Mouse (Mus musculus) intestine, postnatal 0 days (tissue): Measurements from ENCODE around the gene Foxl1. TPM values are rescaled to one million over a fixed set of nuclear protein-coding genes. Genes with fewer than 3 reads are reported as not detected.

ENCODE experiments used
- ATAC-seq: fragments of 200-750 bp; cut with Nextera tagmentation; 2 replicates; pipeline ENCODE4 v1.8.0; 2017; ENCODE audit warnings: mild to moderate bottlenecking, moderate TSS enrichment, moderate library complexity
- H3K27ac ChIP-seq: fragments of 300-500 bp; sonication (generic); 2 replicates; pipeline ENCODE4 v1.5.1; 2014; ENCODE audit warnings: mild to moderate bottlenecking, low read depth, low read length, moderate library complexity
- H3K27me3 ChIP-seq: fragments of 300-500 bp; sonication (generic); replicated peaks from 2 replicates; pipeline ENCODE4 v1.6.1; 2014; ENCODE audit warnings: low read length, mixed read lengths; ENCODE audit not compliant: control insufficient read depth, insufficient read depth
- H3K36me3 ChIP-seq: fragments of 300-500 bp; sonication (generic); 2 replicates; pipeline ENCODE4 v1.6.1; 2014; ENCODE audit warnings: mild to moderate bottlenecking, moderate library complexity; ENCODE audit not compliant: control insufficient read depth, insufficient read depth
- H3K4me1 ChIP-seq: fragments of 300-500 bp; sonication (generic); replicated peaks from 2 replicates; pipeline ENCODE4 v1.6.1; 2014; ENCODE audit warnings: antibody characterized with exemption, low read length, mixed read lengths; ENCODE audit not compliant: control insufficient read depth, insufficient read depth
- H3K4me2 ChIP-seq: fragments of 300-500 bp; sonication (generic); replicated peaks from 2 replicates; pipeline ENCODE4 v1.6.1; 2014; ENCODE audit warnings: low read depth, mild to moderate bottlenecking, moderate library complexity
- H3K4me3 ChIP-seq: fragments of 300-500 bp; sonication (generic); 2 replicates; pipeline ENCODE4 v1.5.1; 2014; ENCODE audit warnings: low read depth, low read length
- H3K9ac ChIP-seq: fragments of 300-500 bp; sonication (generic); 2 replicates; pipeline ENCODE4 v1.6.1; 2014; ENCODE audit warnings: mild to moderate bottlenecking, low read depth, low read length
- H3K9me3 ChIP-seq: fragments of 300-500 bp; sonication (generic); 2 replicates; pipeline ENCODE4 v1.6.1; 2016; ENCODE audit warnings: mixed run types; ENCODE audit not compliant: control insufficient read depth
- CTCF ChIP-seq: sonication (generic); IDR thresholded peaks from 2 replicates; pipeline ENCODE4 v1.5.1; 2016; ENCODE audit warnings: low read depth, mild to moderate bottlenecking, control low read depth, antibody characterized with exemption, moderate library complexity
- WGBS: fragments of 180-500 bp; shearing (Covaris S2); extraction: QIAGEN DNeasy Blood & Tissue Kit; methylation state at CpG from one replicate; pipeline ENCODE4 v1.1.7; 2014; 5-methylcytosine and 5-hydroxymethylcytosine counted together
- polyA plus RNA-seq: library from polyadenylated mRNA; unstranded; fragments of >200 nt; fragmentation: Nextera tagmentation; extraction: Ambion mirVana; gene quantifications from 2 replicates; pipeline ENCODE4 v1.2.1, GENCODE M21; 2015

Gene Foxl1
- polyA plus RNA-seq, 1 experiment from 2014 or later, result 2.8 TPM

- WGBS, result 35% methylated on average over 8 of the region's 8 CpGs
- no peak overlapping the region for H3K4me2 ChIP-seq
- 0 out of 2 replicates have a peak, but pooled peaks have one; percentile 38 for ATAC-seq
Observed at GRCm38 (mm10) chr8:121164017-121164469, 36.3 kb downstream of the Foxl1 start.

GRCm38 (mm10) chr8:121168033-121168432 is 40.3 kb downstream of the Foxl1 start:
- H3K9me3 ChIP-seq, result no peaks in the 10 kb centered on the region
- H3K36me3 ChIP-seq, result no peaks in the 10 kb centered on the region
- H3K4me3 ChIP-seq, result no peak overlapping the region
- no peak overlapping the region for H3K4me2 ChIP-seq
- 63% methylated on average over 5 of the region's 5 CpGs for WGBS
- H3K27ac ChIP-seq, result no peak overlapping the region
- H3K27me3 ChIP-seq, result no peaks in the 10 kb centered on the region
- H3K4me1 ChIP-seq, result no peaks in the 10 kb centered on the region
- H3K9ac ChIP-seq, result no peak overlapping the region
- no peak for TF ChIP-seq CTCF
- no peak for ATAC-seq

More at GRCm38 (mm10) chr8:121164017-121164469, 36.3 kb downstream of the Foxl1 start:
- H3K27me3 ChIP-seq, result no peaks in the 10 kb centered on the region
- no peak overlapping the region for H3K9ac ChIP-seq
- TF ChIP-seq CTCF, result no peak
- no peak overlapping the region for H3K4me3 ChIP-seq
- no peaks in the 10 kb centered on the region for H3K36me3 ChIP-seq
- H3K4me1 ChIP-seq, result no peaks in the 10 kb centered on the region
- no peaks in the 10 kb centered on the region for H3K9me3 ChIP-seq
- H3K27ac ChIP-seq, result no peak overlapping the region

- H3K27me3 ChIP-seq, result no peaks in the 10 kb centered on the region
- TF ChIP-seq CTCF, result no peak
- H3K36me3 ChIP-seq, result no peaks in the 10 kb centered on the region
- no peaks in the 10 kb centered on the region for H3K4me1 ChIP-seq
- no peak overlapping the region for H3K27ac ChIP-seq
- H3K9me3 ChIP-seq, result no peaks in the 10 kb centered on the region
- WGBS, result 55% methylated on average over 7 of the region's 7 CpGs
- no peak overlapping the region for H3K9ac ChIP-seq
- no peak for ATAC-seq
- H3K4me2 ChIP-seq, result no peak overlapping the region
- H3K4me3 ChIP-seq, result no peak overlapping the region
Observed at GRCm38 (mm10) chr8:121170116-121170515, 42.4 kb downstream of the Foxl1 start.

- peak; percentile 19; the same call in 1 of the 2 replicates for TF ChIP-seq CTCF
- Histone ChIP-seq H3K9me3 (no peaks in the 10 kb centered on the region), H3K27me3 (no peaks in the 10 kb centered on the region), H3K27ac (no peak overlapping the region), H3K36me3 (no peaks in the 10 kb centered on the region), H3K4me1 (no peaks in the 10 kb centered on the region), H3K4me2 (no peak overlapping the region), H3K9ac (no peak overlapping the region), H3K4me3 (no peak overlapping the region)
- 51% methylated on average over 27 of the region's 27 CpGs for WGBS
- ATAC-seq, result no peak
Observed at GRCm38 (mm10) chr8:121170626-121171552, 43.1 kb downstream of the Foxl1 start.

GRCm38 (mm10) chr8:121172567-121172966 is 44.8 kb downstream of the Foxl1 start:
- ATAC-seq, result no peak
- Histone ChIP-seq H3K27me3 (no peaks in the 10 kb centered on the region), H3K27ac (no peak overlapping the region), H3K4me3 (no peak overlapping the region), H3K9me3 (no peaks in the 10 kb centered on the region), H3K4me1 (no peaks in the 10 kb centered on the region), H3K9ac (no peak overlapping the region), H3K4me2 (no peak overlapping the region), H3K36me3 (no peaks in the 10 kb centered on the region)
- TF ChIP-seq CTCF, result no peak
- 70% methylated on average over 8 of the region's 8 CpGs for WGBS

- no peak overlapping the region for H3K4me3 ChIP-seq
- H3K4me2 ChIP-seq, result no peak overlapping the region
- no peaks in the 10 kb centered on the region for H3K36me3 ChIP-seq
- no peaks in the 10 kb centered on the region for H3K9me3 ChIP-seq
- H3K4me1 ChIP-seq, result no peaks in the 10 kb centered on the region
- H3K27ac ChIP-seq, result no peak overlapping the region
- no peak for ATAC-seq
- WGBS, result 72% methylated on average over 10 of the region's 10 CpGs
- no peaks in the 10 kb centered on the region for H3K27me3 ChIP-seq
- no peak overlapping the region for H3K9ac ChIP-seq
- TF ChIP-seq CTCF, result no peak
Observed at GRCm38 (mm10) chr8:121174178-121174577, 46.4 kb downstream of the Foxl1 start.
